Mouse (Mus musculus) E14TG2a.4 (cell line): ENCODE measurements at regions not wholly inside any gene's neighbourhood (a gene's known extent, or its start where the extent isn't known, plus 50 kb on each side); places are given as distances from the start of the nearest gene placed in this dataset.

ENCODE experiments used
- CTCF ChIP-seq: conservative IDR thresholded peaks from 2 replicates; pipeline ENCODE4 v1.5.1; 2014; ENCODE audit warnings: low read length
- NANOG ChIP-seq: IDR thresholded peaks from 2 replicates; pipeline ENCODE4 v1.6.1; 2014; ENCODE audit warnings: borderline replicate concordance, low read length, mixed read lengths

DNA sequence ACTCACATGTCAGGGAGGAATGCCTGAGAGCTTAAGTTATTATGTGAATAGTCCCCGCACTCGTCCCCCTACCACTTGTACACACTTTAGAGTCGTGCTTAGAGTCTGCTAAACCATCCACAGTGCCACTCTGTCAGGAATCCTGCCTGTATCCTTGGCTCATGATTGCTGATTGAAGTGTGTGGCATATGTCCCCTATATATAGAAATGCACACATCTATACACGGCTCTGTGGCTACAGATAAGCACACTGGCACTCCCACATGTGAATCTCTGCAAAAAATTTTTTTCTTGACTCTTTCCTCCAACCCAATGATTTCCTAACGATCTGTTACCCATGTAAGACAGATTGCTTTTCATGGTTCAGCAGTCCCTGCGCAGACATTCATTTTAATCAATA is 155.7 kb upstream of the Opcml start:
- no peak for TF ChIP-seq NANOG
- TF ChIP-seq CTCF: no peak
